Mouse (Mus musculus) neural tube, embryonic 14.5 days (tissue): ENCODE data around the gene Gm20388. TPM values are rescaled to one million over a fixed set of nuclear protein-coding genes. Genes with fewer than 3 reads are reported as not detected.

Source experiments
- ATAC-seq: fragments of 200-750 bp; cut with Nextera tagmentation; 2 replicates; pipeline ENCODE4 v1.8.0; 2017; ENCODE audit warnings: low read depth, mild to moderate bottlenecking, moderate TSS enrichment, moderate library complexity
- H3K27ac ChIP-seq: fragments of 300-500 bp; sonication (generic); 2 replicates; pipeline ENCODE4 v1.5.1; 2014; ENCODE audit warnings: low read depth, mild to moderate bottlenecking, control low read depth, low read length, moderate library complexity, mixed read lengths
- H3K27me3 ChIP-seq: fragments of 300-500 bp; sonication (generic); 2 replicates; pipeline ENCODE4 v1.6.1; 2014; ENCODE audit warnings: low read length; ENCODE audit not compliant: control insufficient read depth, insufficient read depth
- H3K36me3 ChIP-seq: fragments of 300-500 bp; sonication (generic); 2 replicates; pipeline ENCODE4 v1.6.1; 2014; ENCODE audit warnings: low read length, mixed read lengths; ENCODE audit not compliant: control insufficient read depth, insufficient read depth
- H3K4me1 ChIP-seq: fragments of 300-500 bp; sonication (generic); 2 replicates; pipeline ENCODE4 v1.6.1; 2014; ENCODE audit warnings: low read length; ENCODE audit not compliant: control insufficient read depth, insufficient read depth
- H3K4me2 ChIP-seq: fragments of 300-500 bp; sonication (generic); 2 replicates; pipeline ENCODE4 v1.6.1; 2014; ENCODE audit warnings: mild to moderate bottlenecking, low read depth, low read length, control low read depth
- H3K4me3 ChIP-seq: fragments of 300-500 bp; sonication (generic); 2 replicates; pipeline ENCODE4 v1.5.1; 2014; ENCODE audit warnings: low read depth, low read length, control low read depth, mixed read lengths
- H3K9ac ChIP-seq: fragments of 300-500 bp; sonication (generic); replicated peaks from 2 replicates; pipeline ENCODE4 v1.6.1; 2014; ENCODE audit warnings: low read depth, mild to moderate bottlenecking, control low read depth, low read length, mixed read lengths
- H3K9me3 ChIP-seq: fragments of 300-500 bp; sonication (generic); 2 replicates; pipeline ENCODE4 v1.6.1; 2016; ENCODE audit warnings: low read length; ENCODE audit not compliant: control insufficient read depth
- WGBS: fragments of 180-500 bp; shearing (Covaris S2); extraction: QIAGEN DNeasy Blood & Tissue Kit; methylation state at CpG from one replicate; pipeline ENCODE4 v1.1.7; 2014; 5-methylcytosine and 5-hydroxymethylcytosine counted together
- polyA plus RNA-seq: library from polyadenylated mRNA; unstranded; fragments of >200 nt; fragmentation: Nextera tagmentation; extraction: Ambion mirVana; gene quantifications from 2 replicates; pipeline ENCODE4 v1.2.1, GENCODE M21; 2014

The Gm20388 gene
- polyA plus RNA-seq, 1 experiment from 2014 or later: 10.3 TPM

GRCm38 (mm10) chr8:121843184-121843733, 1932.6 kb downstream of the Gm20388 start:
- Histone ChIP-seq H3K27ac (no peak overlapping the region), H3K36me3 (no peaks in the 10 kb centered on the region), H3K4me1 (no peaks in the 10 kb centered on the region), H3K4me3 (no peak overlapping the region), H3K9ac (no peak overlapping the region), H3K27me3 (no peaks in the 10 kb centered on the region), H3K9me3 (no peaks in the 10 kb centered on the region), H3K4me2 (no peak overlapping the region)
- WGBS: 75% methylated on average over 3 of the region's 3 CpGs
- no peak for ATAC-seq

GRCm38 (mm10) chr8:121844765-121845164, 1934.1 kb downstream of the Gm20388 start:
- H3K4me1 ChIP-seq: no peaks in the 10 kb centered on the region
- no peaks in the 10 kb centered on the region for H3K36me3 ChIP-seq
- no peak overlapping the region for H3K4me2 ChIP-seq
- no peaks in the 10 kb centered on the region for H3K9me3 ChIP-seq
- no peak overlapping the region for H3K9ac ChIP-seq
- WGBS: 51% methylated on average over 5 of the region's 7 CpGs
- no peak for ATAC-seq
- no peaks in the 10 kb centered on the region for H3K27me3 ChIP-seq
- H3K4me3 ChIP-seq: no peak overlapping the region
- no peak overlapping the region for H3K27ac ChIP-seq

- Histone ChIP-seq H3K4me2 (no peak overlapping the region), H3K27me3 (no peaks in the 10 kb centered on the region), H3K36me3 (no peaks in the 10 kb centered on the region), H3K9ac (no peak overlapping the region), H3K9me3 (no peaks in the 10 kb centered on the region), H3K4me1 (no peaks in the 10 kb centered on the region), H3K4me3 (no peak overlapping the region), H3K27ac (no peak overlapping the region)
- ATAC-seq: no peak
Observed at GRCm38 (mm10) chr8:121846815-121847214, 1936.2 kb downstream of the Gm20388 start.

GRCm38 (mm10) chr8:121847261-121847822, 1936.7 kb downstream of the Gm20388 start:
- Histone ChIP-seq H3K27me3 (no peaks in the 10 kb centered on the region), H3K4me1 (no peaks in the 10 kb centered on the region), H3K9me3 (no peaks in the 10 kb centered on the region), H3K9ac (no peak overlapping the region), H3K4me3 (no peak overlapping the region), H3K36me3 (no peaks in the 10 kb centered on the region), H3K27ac (no peak overlapping the region), H3K4me2 (no peak overlapping the region)
- 77% methylated on average over 10 of the region's 10 CpGs for WGBS
- ATAC-seq: no peak

GRCm38 (mm10) chr8:121847987-121848386, 1937.3 kb downstream of the Gm20388 start:
- H3K27ac ChIP-seq: no peak overlapping the region
- no peaks in the 10 kb centered on the region for H3K36me3 ChIP-seq
- no peak for ATAC-seq
- H3K27me3 ChIP-seq: no peaks in the 10 kb centered on the region
- no peak overlapping the region for H3K9ac ChIP-seq
- WGBS: 44% methylated on average over 6 of the region's 6 CpGs
- H3K9me3 ChIP-seq: no peaks in the 10 kb centered on the region
- no peaks in the 10 kb centered on the region for H3K4me1 ChIP-seq
- H3K4me3 ChIP-seq: no peak overlapping the region
- H3K4me2 ChIP-seq: no peak overlapping the region

GRCm38 (mm10) chr8:121848495-121848894, 1937.9 kb downstream of the Gm20388 start:
- ATAC-seq: no peak
- Histone ChIP-seq H3K27ac (no peak overlapping the region), H3K36me3 (no peaks in the 10 kb centered on the region), H3K4me1 (no peaks in the 10 kb centered on the region), H3K9ac (no peak overlapping the region), H3K9me3 (no peaks in the 10 kb centered on the region), H3K4me3 (no peak overlapping the region), H3K4me2 (no peak overlapping the region), H3K27me3 (no peaks in the 10 kb centered on the region)
- 55% methylated on average over 10 of the region's 10 CpGs for WGBS

- Histone ChIP-seq H3K36me3 (no peaks in the 10 kb centered on the region), H3K9me3 (no peaks in the 10 kb centered on the region), H3K9ac (no peak overlapping the region), H3K4me3 (no peak overlapping the region), H3K27me3 (no peaks in the 10 kb centered on the region), H3K4me2 (no peak overlapping the region), H3K4me1 (no peaks in the 10 kb centered on the region), H3K27ac (no peak overlapping the region)
- WGBS: 75% methylated on average over 9 of the region's 9 CpGs
- no peak for ATAC-seq
Observed at GRCm38 (mm10) chr8:121849303-121849702, 1938.7 kb downstream of the Gm20388 start.

- 20% methylated on average over 6 of the region's 6 CpGs for WGBS
- H3K27ac ChIP-seq: no peak overlapping the region
Observed at GRCm38 (mm10) chr8:121850018-121850417, 1939.4 kb downstream of the Gm20388 start.

GRCm38 (mm10) chr8:121850436-121850820, 1939.8 kb downstream of the Gm20388 start:
- no peak for ATAC-seq
- H3K4me3 ChIP-seq: no peak overlapping the region
- H3K27me3 ChIP-seq: no peaks in the 10 kb centered on the region
- H3K9me3 ChIP-seq: no peaks in the 10 kb centered on the region
- WGBS: 47% methylated on average over 12 of the region's 12 CpGs
- no peak overlapping the region for H3K27ac ChIP-seq
- peak overlapping the region; percentile 44; the same call in 1 of the 2 replicates for H3K4me2 ChIP-seq
- H3K36me3 ChIP-seq: no peaks in the 10 kb centered on the region
- no peak overlapping the region for H3K9ac ChIP-seq
- H3K4me1 ChIP-seq: no peaks in the 10 kb centered on the region

More at GRCm38 (mm10) chr8:121850018-121850417, 1939.4 kb downstream of the Gm20388 start:
- Histone ChIP-seq H3K4me3 (no peak overlapping the region), H3K36me3 (no peaks in the 10 kb centered on the region), H3K27me3 (no peaks in the 10 kb centered on the region), H3K4me2 (no peak overlapping the region), H3K9ac (no peak overlapping the region), H3K4me1 (no peaks in the 10 kb centered on the region), H3K9me3 (no peaks in the 10 kb centered on the region)
- ATAC-seq: peak; percentile 36; the same call in 1 of the 2 replicates
